Mouse (Mus musculus): Measurements from ENCODE around the gene Adar.

GRCm38 (mm10) chr3:89781640-89782039 lies 66.8 kb downstream of the Adar start:
- no peak for TF ChIP-seq CTCF (conservative IDR thresholded peaks at IDR 0.05 in 1 of 2, IDR thresholded peaks at IDR 0.05 in 1 of 2; ENCODE audit: low read depth in 2 of 2, low read length in 2 of 2)
- no peak for TF ChIP-seq ZC3H11A (IDR thresholded peaks at IDR 0.05; ENCODE audit: low read depth, low read length)
- no peak for TF ChIP-seq ZMIZ1 (IDR thresholded peaks at IDR 0.05; ENCODE audit: low read depth, low read length)
- no peak for TF ChIP-seq ZNF384 (IDR thresholded peaks at IDR 0.05; ENCODE audit: low read depth, low read length)
- TF ChIP-seq HCFC1 (IDR thresholded peaks at IDR 0.05; ENCODE audit: low read depth, low read length): no peak
- no peak for TF ChIP-seq CHD2 (IDR thresholded peaks at IDR 0.05; ENCODE audit: low read length)
- no peak for TF ChIP-seq NRF1 (IDR thresholded peaks at IDR 0.05; ENCODE audit: low read depth, low read length)
